Mouse (Mus musculus): ENCODE results near the gene Atf6. TPM values are rescaled to one million over a fixed set of nuclear protein-coding genes. Genes with fewer than 3 reads are reported as not detected.

The Atf6 gene
- polyA plus RNA-seq, 1 experiment from 2014 or later, result 6.2 TPM

- Histone ChIP-seq H3K27me3 (ENCODE audit: control insufficient read depth, insufficient read depth, low read length) (no peaks in the 10 kb centered on the region), H3K36me3 (ENCODE audit: control insufficient read depth, insufficient read depth, low read length) (no peaks in the 10 kb centered on the region), H3K9ac (ENCODE audit: low read length) (no peak overlapping the region), H3K4me2 (replicated peaks; ENCODE audit: low read depth) (no peak overlapping the region), H3K9me3 (ENCODE audit: control insufficient read depth, low read length) (no peaks in the 10 kb centered on the region), H3K4me3 (ENCODE audit: low read depth, low read length) (no peak overlapping the region), H3K4me1 (replicated peaks; ENCODE audit: control insufficient read depth, insufficient read depth) (no peaks in the 10 kb centered on the region), H3K27ac (replicated peaks) (no peak overlapping the region)
- WGBS, result 70% methylated on average over 8 of the region's 8 CpGs
- no peak for ATAC-seq (ENCODE audit: low FRiP score, low TSS enrichment)
- DNase-seq (ENCODE audit: low spot score), result no peak
- TF ChIP-seq EP300 (optimal IDR thresholded peaks at IDR 0.05), result no peak
- TF ChIP-seq CTCF (IDR thresholded peaks at IDR 0.05; ENCODE audit: low read depth), result no peak
Measured at GRCm38 (mm10) chr1:170729267-170729962, 138.2 kb downstream of the Atf6 start.

DNA sequence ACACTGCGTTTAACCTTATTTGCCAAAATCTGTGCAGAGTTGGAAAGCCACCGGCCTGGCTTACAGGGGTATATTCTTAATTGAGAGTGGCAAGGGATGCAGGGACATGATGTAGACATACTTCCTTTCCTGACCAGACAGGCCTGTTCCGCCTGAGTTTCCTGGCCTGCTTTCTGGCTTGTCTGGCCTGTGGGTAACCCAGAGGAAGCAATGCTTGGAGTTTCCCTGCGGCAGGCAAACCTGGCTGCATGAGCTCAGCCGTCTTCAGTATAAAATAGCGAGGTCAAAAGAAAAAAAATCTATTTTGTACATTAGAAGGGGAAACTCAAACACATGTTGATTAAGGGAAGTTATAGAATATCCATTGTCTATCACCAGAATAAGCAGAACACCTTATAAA is 139.0 kb downstream of the Atf6 start:
- TF ChIP-seq EP300 (optimal IDR thresholded peaks at IDR 0.05) (no peak), CTCF (IDR thresholded peaks at IDR 0.05; ENCODE audit: low read depth) (no peak)
- DNase-seq (ENCODE audit: low spot score) (no peak), ATAC-seq (ENCODE audit: low FRiP score, low TSS enrichment) (no peak)
- 67% methylated on average over 6 of the region's 6 CpGs for WGBS
- Histone ChIP-seq H3K36me3 (ENCODE audit: control insufficient read depth, insufficient read depth, low read length) (no peaks in the 10 kb centered on the region), H3K4me1 (replicated peaks; ENCODE audit: control insufficient read depth, insufficient read depth) (no peaks in the 10 kb centered on the region), H3K9me3 (ENCODE audit: control insufficient read depth, low read length) (no peaks in the 10 kb centered on the region), H3K9ac (ENCODE audit: low read length) (no peak overlapping the region), H3K27me3 (ENCODE audit: control insufficient read depth, insufficient read depth, low read length) (no peaks in the 10 kb centered on the region), H3K4me2 (replicated peaks; ENCODE audit: low read depth) (no peak overlapping the region), H3K4me3 (ENCODE audit: low read depth, low read length) (no peak overlapping the region), H3K27ac (replicated peaks) (no peak overlapping the region)

- no peak overlapping the region for H3K4me2 ChIP-seq (replicated peaks; ENCODE audit: low read depth)
- H3K9me3 ChIP-seq (ENCODE audit: control insufficient read depth, low read length), result no peaks in the 10 kb centered on the region
- no peaks in the 10 kb centered on the region for H3K27me3 ChIP-seq (ENCODE audit: control insufficient read depth, insufficient read depth, low read length)
- 90% methylated on average over 5 of the region's 5 CpGs for WGBS
- no peak overlapping the region for H3K9ac ChIP-seq (ENCODE audit: low read length)
- no peak overlapping the region for H3K4me3 ChIP-seq (ENCODE audit: low read depth, low read length)
- H3K27ac ChIP-seq (replicated peaks), result no peak overlapping the region
- TF ChIP-seq EP300 (optimal IDR thresholded peaks at IDR 0.05) (no peak), CTCF (IDR thresholded peaks at IDR 0.05; ENCODE audit: low read depth) (no peak)
- no peaks in the 10 kb centered on the region for H3K36me3 ChIP-seq (ENCODE audit: control insufficient read depth, insufficient read depth, low read length)
- ATAC-seq (ENCODE audit: low FRiP score, low TSS enrichment), result no peak
- H3K4me1 ChIP-seq (replicated peaks; ENCODE audit: control insufficient read depth, insufficient read depth), result 0 out of 2 replicates have a peak, but pooled peaks cover 2% of the 10 kb centered on the region
- no peak for DNase-seq (ENCODE audit: low spot score)
Measured at GRCm38 (mm10) chr1:170721560-170721959, 146.0 kb downstream of the Atf6 start.

DNA sequence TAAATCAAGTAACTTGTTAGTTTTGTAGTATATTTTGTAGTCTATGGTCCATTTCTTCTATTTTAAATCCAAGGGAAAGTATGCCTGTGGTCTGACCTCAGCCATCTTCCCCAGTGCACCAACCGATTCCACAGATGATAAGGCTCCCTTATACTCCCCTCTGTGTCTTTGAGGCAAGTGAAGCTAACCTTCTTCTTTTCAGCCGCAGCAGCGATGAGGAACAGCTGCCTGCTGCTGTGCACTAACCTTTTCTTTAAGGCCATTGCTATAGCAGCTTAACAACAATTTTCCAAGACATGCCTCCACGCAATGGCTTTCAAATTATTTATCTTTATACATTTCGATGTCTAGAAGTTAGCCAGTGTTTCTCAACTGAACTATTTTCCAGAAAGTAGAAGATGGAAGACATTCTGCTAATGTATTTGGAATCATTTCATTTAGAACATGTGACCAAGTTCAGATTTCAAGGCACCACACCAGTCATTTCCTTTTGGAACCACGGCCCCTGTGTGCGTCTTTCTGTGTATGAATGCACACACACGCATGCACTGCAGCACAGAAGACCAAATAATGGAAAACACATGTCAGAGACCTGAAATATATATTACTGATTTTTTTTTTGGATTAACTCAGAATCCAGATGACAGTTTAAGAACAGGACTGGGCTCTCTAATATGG is 149.3 kb downstream of the Atf6 start:
- 57% methylated on average over 8 of the region's 8 CpGs for WGBS
- Histone ChIP-seq H3K9me3 (ENCODE audit: control insufficient read depth, low read length) (no peaks in the 10 kb centered on the region), H3K27me3 (ENCODE audit: control insufficient read depth, insufficient read depth, low read length) (no peaks in the 10 kb centered on the region), H3K4me3 (ENCODE audit: low read depth, low read length) (no peak overlapping the region), H3K27ac (replicated peaks) (no peak overlapping the region), H3K4me2 (replicated peaks; ENCODE audit: low read depth) (no peak overlapping the region), H3K9ac (ENCODE audit: low read length) (no peak overlapping the region), H3K4me1 (replicated peaks; ENCODE audit: control insufficient read depth, insufficient read depth) (0 out of 2 replicates have a peak, but pooled peaks cover 2% of the 10 kb centered on the region), H3K36me3 (ENCODE audit: control insufficient read depth, insufficient read depth, low read length) (no peaks in the 10 kb centered on the region)
- TF ChIP-seq EP300 (optimal IDR thresholded peaks at IDR 0.05), result no peak
- TF ChIP-seq CTCF (IDR thresholded peaks at IDR 0.05; ENCODE audit: low read depth), result no peak
- ATAC-seq (ENCODE audit: low FRiP score, low TSS enrichment), result no peak
- DNase-seq (ENCODE audit: low spot score), result no peak

DNA sequence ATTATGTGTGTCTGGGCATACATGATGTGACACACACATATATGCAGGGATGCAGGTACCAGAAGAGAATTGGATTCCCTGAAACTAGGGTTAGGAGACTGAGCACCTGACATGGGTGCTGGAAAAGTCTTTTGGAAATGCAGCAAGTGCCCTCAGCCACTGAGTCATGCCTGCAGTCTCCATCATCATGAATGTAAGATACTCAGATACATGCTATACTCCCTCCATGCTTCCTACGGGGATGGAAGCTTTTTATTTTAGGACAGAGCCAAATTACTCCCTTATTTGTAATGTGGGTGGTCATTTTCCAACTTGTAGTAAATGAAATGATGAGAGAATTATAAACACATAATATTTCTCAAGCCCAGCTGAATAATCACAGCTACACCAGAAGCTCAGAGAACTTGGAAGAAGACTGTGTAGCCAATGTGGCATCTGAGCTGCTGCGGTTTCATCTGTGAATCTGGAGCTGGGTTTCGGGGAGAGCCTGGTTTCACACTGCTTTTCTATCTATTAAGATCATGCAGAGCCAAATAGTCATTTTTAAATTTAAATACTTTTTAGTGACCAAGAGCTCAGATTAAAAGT is 150.2 kb downstream of the Atf6 start:
- H3K27ac ChIP-seq (replicated peaks), result no peak overlapping the region

DNA sequence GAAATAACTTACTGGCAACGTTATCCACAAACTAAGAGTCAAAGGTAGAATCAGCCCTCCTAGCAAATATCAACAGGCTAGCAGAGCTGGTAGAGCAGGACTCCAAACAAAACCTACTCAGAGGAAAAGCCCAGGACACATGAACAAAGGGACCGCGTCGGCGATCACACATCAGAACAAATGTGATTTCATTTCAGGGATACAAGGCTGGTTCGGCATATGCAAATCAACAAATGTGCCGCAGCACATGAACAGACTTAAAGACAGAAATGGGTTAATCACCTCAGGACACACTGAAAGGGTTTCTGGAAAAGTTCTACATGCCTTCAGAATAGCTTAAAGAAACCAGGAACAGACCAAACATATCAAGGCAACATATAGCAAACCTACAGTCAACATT is 155.8 kb downstream of the Atf6 start:
- no peak overlapping the region for H3K4me3 ChIP-seq (ENCODE audit: low read depth, low read length)

More for the DNA sequence above, 150.2 kb downstream of the Atf6 start:
- no peak overlapping the region for H3K4me3 ChIP-seq (ENCODE audit: low read depth, low read length)
- H3K4me1 ChIP-seq (replicated peaks; ENCODE audit: control insufficient read depth, insufficient read depth), result 0 out of 2 replicates have a peak, but pooled peaks cover 2% of the 10 kb centered on the region
- no peak overlapping the region for H3K4me2 ChIP-seq (replicated peaks; ENCODE audit: low read depth)
- H3K9ac ChIP-seq (ENCODE audit: low read length), result no peak overlapping the region
- no peaks in the 10 kb centered on the region for H3K27me3 ChIP-seq (ENCODE audit: control insufficient read depth, insufficient read depth, low read length)
- DNase-seq (ENCODE audit: low spot score) (no peak), ATAC-seq (ENCODE audit: low FRiP score, low TSS enrichment) (no peak)
- no peak for TF ChIP-seq EP300 (optimal IDR thresholded peaks at IDR 0.05)
- TF ChIP-seq CTCF (IDR thresholded peaks at IDR 0.05; ENCODE audit: low read depth), result no peak
- no peaks in the 10 kb centered on the region for H3K36me3 ChIP-seq (ENCODE audit: control insufficient read depth, insufficient read depth, low read length)
- 58% methylated on average over 3 of the region's 3 CpGs for WGBS
- no peaks in the 10 kb centered on the region for H3K9me3 ChIP-seq (ENCODE audit: control insufficient read depth, low read length)

More for the DNA sequence above, 155.8 kb downstream of the Atf6 start:
- Histone ChIP-seq H3K27ac (replicated peaks) (no peak overlapping the region), H3K9me3 (ENCODE audit: control insufficient read depth, low read length) (no peaks in the 10 kb centered on the region), H3K27me3 (ENCODE audit: control insufficient read depth, insufficient read depth, low read length) (no peaks in the 10 kb centered on the region), H3K4me1 (replicated peaks; ENCODE audit: control insufficient read depth, insufficient read depth) (no peaks in the 10 kb centered on the region), H3K4me2 (replicated peaks; ENCODE audit: low read depth) (no peak overlapping the region), H3K36me3 (ENCODE audit: control insufficient read depth, insufficient read depth, low read length) (peaks cover 3% of the 10 kb centered on the region), H3K9ac (ENCODE audit: low read length) (no peak overlapping the region)
- DNase-seq (ENCODE audit: low spot score) (no peak), ATAC-seq (ENCODE audit: low FRiP score, low TSS enrichment) (no peak)
- TF ChIP-seq EP300 (optimal IDR thresholded peaks at IDR 0.05) (no peak), CTCF (IDR thresholded peaks at IDR 0.05; ENCODE audit: low read depth) (no peak)
- WGBS, result 93% methylated on average over 7 of the region's 7 CpGs

All from stomach, postnatal 0 days (tissue).